Comparison of ENCODE assay signal across 9 mouse cellular contexts in the genomic region with DNA sequence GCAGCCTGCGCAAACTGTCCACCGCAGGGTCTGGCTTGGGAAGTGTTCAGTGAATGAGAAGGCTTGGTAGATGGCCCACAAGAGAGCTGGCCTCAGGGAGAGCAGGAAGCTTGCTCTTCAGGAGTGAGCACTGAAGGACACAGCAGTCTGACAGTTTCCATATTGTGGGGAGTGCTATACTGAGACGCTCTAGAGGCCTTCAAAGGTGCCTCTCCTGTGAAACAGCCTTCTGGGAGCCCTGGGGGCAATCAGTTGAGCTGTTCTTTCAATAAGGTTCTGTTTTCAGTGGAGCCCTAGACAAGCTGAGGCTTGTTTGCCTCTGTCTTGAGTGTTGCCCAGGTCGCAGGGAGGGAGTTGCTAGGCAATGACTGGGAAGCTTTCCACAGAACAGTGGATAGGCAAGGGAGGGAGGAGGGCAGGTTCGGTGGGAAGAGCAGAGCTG.
A peak's percentile ranks its signal among the peaks of the same experiment; 100 is the strongest.
DNase-seq lines count a peak whose midpoint lies in the region; ATAC-seq and TF ChIP-seq lines count a peak whose summit lies in the region.
"Had no signal": no experiment of that assay in that cellular context is flagged by ENCODE, and none has a peak within 500 bp of the region (broad histone marks: within the 10 kb centered on the region; RNA-seq: fewer than 3 reads in every experiment).

No protein-coding gene starts in this region.

- intact Hi-C loops in heart, postnatal 25 days (cut with DNase I) = no loop called here
- intact Hi-C loops in heart, postnatal 10 days (cut with DNase I) = no loop called here

- TF ChIP-seq CTCF in midbrain, postnatal 0 days (IDR thresholded peaks at IDR 0.05) = no peak

- no peaks in the 10 kb centered on the region for H3K36me3 ChIP-seq in neural tube, embryonic 13.5 days
- no peaks in the 10 kb centered on the region for H3K36me3 ChIP-seq in embryonic facial prominence, embryonic 12.5 days
- H3K36me3 ChIP-seq in hindbrain, embryonic 16.5 days (ENCODE audit: control insufficient read depth, insufficient read depth, low read length) = no peaks in the 10 kb centered on the region
- H3K36me3 ChIP-seq in midbrain, postnatal 0 days (ENCODE audit: insufficient read depth, low read length) = no peaks in the 10 kb centered on the region

- H3K4me1 ChIP-seq in neural tube, embryonic 13.5 days (replicated peaks) = peaks cover 15% of the 10 kb centered on the region; the same call in 1 of the 2 replicates
- peaks cover 22% of the 10 kb centered on the region for H3K4me1 ChIP-seq in embryonic facial prominence, embryonic 12.5 days
- H3K4me1 ChIP-seq in hindbrain, embryonic 16.5 days (ENCODE audit: control insufficient read depth, insufficient read depth, low read depth, low read length) = peaks cover 4% of the 10 kb centered on the region; the same call in 1 of the 2 replicates
- H3K4me1 ChIP-seq in midbrain, postnatal 0 days (ENCODE audit: insufficient read depth, low read length) = 0 out of 2 replicates have a peak, but pooled peaks cover 8% of the 10 kb centered on the region

- no peaks in the 10 kb centered on the region for H3K9me3 ChIP-seq in neural tube, embryonic 13.5 days
- no peaks in the 10 kb centered on the region for H3K9me3 ChIP-seq in embryonic facial prominence, embryonic 12.5 days
- no peaks in the 10 kb centered on the region for H3K9me3 ChIP-seq in hindbrain, embryonic 16.5 days (ENCODE audit: control insufficient read depth, low read length)
- H3K9me3 ChIP-seq in midbrain, postnatal 0 days (ENCODE audit: low read length) = no peaks in the 10 kb centered on the region

- no peak overlapping the region for H3K9ac ChIP-seq in neural tube, embryonic 13.5 days
- no peak overlapping the region for H3K9ac ChIP-seq in embryonic facial prominence, embryonic 12.5 days
- no peak overlapping the region for H3K9ac ChIP-seq in hindbrain, embryonic 16.5 days (ENCODE audit: low read depth, low read length)
- H3K9ac ChIP-seq in midbrain, postnatal 0 days (replicated peaks; ENCODE audit: low read length, poor library complexity, severe bottlenecking) = no peak overlapping the region

- 41% methylated on average over 5 of the region's 5 CpGs for WGBS in neural tube, embryonic 13.5 days
- WGBS in embryonic facial prominence, embryonic 12.5 days = 27% methylated on average over 5 of the region's 5 CpGs
- WGBS in hindbrain, embryonic 16.5 days = 49% methylated on average over 5 of the region's 5 CpGs
- WGBS in midbrain, postnatal 0 days = 44% methylated on average over 5 of the region's 5 CpGs

- no peaks in the 10 kb centered on the region for H3K27me3 ChIP-seq in neural tube, embryonic 13.5 days
- H3K27me3 ChIP-seq in embryonic facial prominence, embryonic 12.5 days = 0 out of 2 replicates have a peak, but pooled peaks cover 3% of the 10 kb centered on the region
- peaks cover 3% of the 10 kb centered on the region; the same call in 1 of the 2 replicates for H3K27me3 ChIP-seq in hindbrain, embryonic 16.5 days (replicated peaks; ENCODE audit: control insufficient read depth, insufficient read depth, low read length)
- no peaks in the 10 kb centered on the region for H3K27me3 ChIP-seq in midbrain, postnatal 0 days (ENCODE audit: insufficient read depth, low read length)

- no peak overlapping the region for H3K4me3 ChIP-seq in neural tube, embryonic 13.5 days
- no peak overlapping the region for H3K4me3 ChIP-seq in embryonic facial prominence, embryonic 12.5 days
- H3K4me3 ChIP-seq in hindbrain, embryonic 16.5 days (ENCODE audit: low read length) = no peak overlapping the region
- H3K4me3 ChIP-seq in midbrain, postnatal 0 days (ENCODE audit: low read depth, low read length) = no peak overlapping the region

- peak; percentile 56; the same call in 1 of the 2 replicates for ATAC-seq in neural tube, embryonic 13.5 days (ENCODE audit: low read depth)
- ATAC-seq in embryonic facial prominence, embryonic 12.5 days (ENCODE audit: insufficient number of reproducible peaks, insufficient read depth, low FRiP score, low TSS enrichment) = peak; percentile 83; the same call in 1 of the 2 replicates
- peak; percentile 93 for ATAC-seq in hindbrain, embryonic 16.5 days
- peak; percentile 77 for ATAC-seq in midbrain, postnatal 0 days (ENCODE audit: low FRiP score)

- 0 out of 2 replicates have a peak overlapping the region, but pooled peaks have one; percentile 39 for H3K27ac ChIP-seq in neural tube, embryonic 13.5 days (replicated peaks)
- 0 out of 2 replicates have a peak overlapping the region, but pooled peaks have one; percentile 18 for H3K27ac ChIP-seq in embryonic facial prominence, embryonic 12.5 days
- H3K27ac ChIP-seq in hindbrain, embryonic 16.5 days (ENCODE audit: low read depth, low read length) = no peak overlapping the region
- no peak overlapping the region for H3K27ac ChIP-seq in midbrain, postnatal 0 days (ENCODE audit: low read depth, low read length)

- H3K4me2 ChIP-seq in neural tube, embryonic 13.5 days = no peak overlapping the region
- H3K4me2 ChIP-seq in embryonic facial prominence, embryonic 12.5 days (replicated peaks) = no peak overlapping the region
- H3K4me2 ChIP-seq in hindbrain, embryonic 16.5 days (ENCODE audit: low read length) = no peak overlapping the region
- H3K4me2 ChIP-seq in midbrain, postnatal 0 days (ENCODE audit: low read depth, low read length, poor library complexity, severe bottlenecking) = no peak overlapping the region

- DNase-seq in neural tube, embryonic 10.5 days (ENCODE audit: extremely low spot score, low spot score) = no peak
- peak; percentile 78 for DNase-seq in midbrain, postnatal 0 days (ENCODE audit: low spot score)
- no peak for DNase-seq in heart, postnatal 25 days (ENCODE audit: low spot score)
- no peak for DNase-seq in heart, postnatal 10 days
- DNase-seq in frontal cortex, postnatal 14 days (ENCODE audit: low spot score in 2 of 2) = no peak
- DNase-seq: kidney, postnatal 4 days had no signal

Comparison
In these comparisons a context has a peak if more than half of its experiments do, and no peak if none do; other contexts are left out.
1. H3K27ac ChIP-seq: peak in neural tube, embryonic 13.5 days (single experiment) and embryonic facial prominence, embryonic 12.5 days (single experiment); none in hindbrain, embryonic 16.5 days (single experiment) and midbrain, postnatal 0 days (single experiment).
2. Peak in every context shown above with its lines, with median percentiles within 50 percentile points of each other: ATAC-seq.